In genomic region chr11:96344878-96345159, GRCm38 (mm10) we compare ENCODE assay signal across 17 mouse cellular contexts. TPM values are rescaled to one million over a fixed set of nuclear protein-coding genes. Genes with fewer than 3 reads are reported as not detected.
DNase-seq lines count a peak whose midpoint lies in the region; ATAC-seq lines count a peak whose summit lies in the region.
"Had no signal": no experiment of that assay in that cellular context is flagged by ENCODE, and none has a peak within 500 bp of the region (broad histone marks: within the 10 kb centered on the region; RNA-seq: fewer than 3 reads in every experiment).

No protein-coding gene starts in this region.

- no peak for ATAC-seq in liver, embryonic 11.5 days (replicated peaks; ENCODE audit: low FRiP score)
- ATAC-seq in intestine, embryonic 16.5 days = no peak
- no peak for ATAC-seq in stomach, embryonic 15.5 days (ENCODE audit: insufficient read depth, low FRiP score, low read depth)

- peaks cover 95% of the 10 kb centered on the region for H3K27me3 ChIP-seq in liver, embryonic 11.5 days (replicated peaks; ENCODE audit: control insufficient read depth, insufficient read depth, low read length)
- peaks cover 11% of the 10 kb centered on the region; the same call in 1 of the 2 replicates for H3K27me3 ChIP-seq in intestine, embryonic 16.5 days (replicated peaks; ENCODE audit: control insufficient read depth, insufficient read depth, low read length)
- H3K27me3 ChIP-seq in stomach, embryonic 15.5 days (replicated peaks) = peaks cover 27% of the 10 kb centered on the region

- H3K9me3 ChIP-seq in liver, embryonic 11.5 days (ENCODE audit: control insufficient read depth, low read length) = no peaks in the 10 kb centered on the region
- no peaks in the 10 kb centered on the region for H3K9me3 ChIP-seq in intestine, embryonic 16.5 days (ENCODE audit: control insufficient read depth, low read length)
- H3K9me3 ChIP-seq in stomach, embryonic 15.5 days = no peaks in the 10 kb centered on the region
- H3K9me3 ChIP-seq: embryonic facial prominence, embryonic 15.5 days; G1E; limb, embryonic 15.5 days had no signal

- H3K36me3 ChIP-seq in liver, embryonic 11.5 days (ENCODE audit: control insufficient read depth, insufficient read depth, low read length) = no peaks in the 10 kb centered on the region
- H3K36me3 ChIP-seq in intestine, embryonic 16.5 days (ENCODE audit: control insufficient read depth, insufficient read depth, low read length) = no peaks in the 10 kb centered on the region
- no peaks in the 10 kb centered on the region for H3K36me3 ChIP-seq in stomach, embryonic 15.5 days
- H3K36me3 ChIP-seq: embryonic facial prominence, embryonic 15.5 days; G1E; limb, embryonic 15.5 days had no signal

- H3K4me3 ChIP-seq in liver, embryonic 11.5 days (ENCODE audit: low read depth, low read length) = no peak overlapping the region
- peak overlapping the region; percentile 40 for H3K4me3 ChIP-seq in intestine, embryonic 16.5 days (ENCODE audit: low read length)
- H3K4me3 ChIP-seq in stomach, embryonic 15.5 days (replicated peaks) = peak overlapping the region; percentile 32
- H3K4me3 ChIP-seq: myocyte had no signal

- peak overlapping the region; percentile 62 for H3K4me2 ChIP-seq in liver, embryonic 11.5 days
- H3K4me2 ChIP-seq in intestine, embryonic 16.5 days (ENCODE audit: low read depth, low read length) = peak overlapping the region; percentile 93
- peak overlapping the region; percentile 65 for H3K4me2 ChIP-seq in stomach, embryonic 15.5 days

- peak overlapping the region; percentile 61 for H3K27ac ChIP-seq in liver, embryonic 11.5 days (ENCODE audit: low read depth, low read length)
- H3K27ac ChIP-seq in intestine, embryonic 16.5 days (ENCODE audit: low read length) = peak overlapping the region; percentile 84
- peak overlapping the region; percentile 94 for H3K27ac ChIP-seq in stomach, embryonic 15.5 days
- H3K27ac ChIP-seq: embryonic facial prominence, embryonic 15.5 days; limb, embryonic 15.5 days had no signal

- peak; percentile 46 for DNase-seq in adrenal gland, postnatal 10 days
- no peak for DNase-seq in adrenal gland, adult 8-10 months
- DNase-seq in liver, embryonic 11.5 days (ENCODE audit: low spot score) = no peak
- no peak for DNase-seq in liver
- no peak for DNase-seq in spleen, adult 12 weeks (ENCODE audit: low spot score)
- DNase-seq in Muller cell, postnatal 12 days (ENCODE audit: inconsistent ontology term) = no peak
- DNase-seq: cerebellum, adult 8-10 months had no signal

- peaks cover 14% of the 10 kb centered on the region for H3K4me1 ChIP-seq in liver, embryonic 11.5 days (replicated peaks; ENCODE audit: control insufficient read depth, insufficient read depth, low read length)
- peaks cover 46% of the 10 kb centered on the region for H3K4me1 ChIP-seq in intestine, embryonic 16.5 days (ENCODE audit: control insufficient read depth, insufficient read depth, low read length)
- H3K4me1 ChIP-seq in stomach, embryonic 15.5 days = peaks cover 34% of the 10 kb centered on the region

- 41% methylated on average over 6 of the region's 6 CpGs for WGBS in liver, embryonic 11.5 days
- WGBS in intestine, embryonic 16.5 days = 35% methylated on average over 6 of the region's 6 CpGs
- 9% methylated on average over 6 of the region's 6 CpGs for WGBS in stomach, embryonic 15.5 days

- no peak overlapping the region for H3K9ac ChIP-seq in liver, embryonic 11.5 days (ENCODE audit: low read depth, low read length)
- peak overlapping the region; percentile 71 for H3K9ac ChIP-seq in intestine, embryonic 16.5 days (ENCODE audit: low read depth, low read length)
- H3K9ac ChIP-seq in stomach, embryonic 15.5 days = no peak overlapping the region
- H3K9ac ChIP-seq: embryonic facial prominence, embryonic 15.5 days; limb, embryonic 15.5 days had no signal

RNA-seq across cellular contexts. Expression of gene Hoxb2, which starts 5.5 kb away (rescaled TPM):
- total RNA-seq in adrenal gland, postnatal 10 days (2021) = 10 to 100 TPM; 16.3 to 16.7 TPM
- total RNA-seq in adrenal gland, adult 8-10 months (2022) = 10 to 100 TPM; 20.8 to 27.5 (median 23.7) TPM
- polyA plus RNA-seq in liver, embryonic 11.5 days (2014; fragmentation: Nextera tagmentation; extraction: Ambion mirVana) = 11.2 and 11.3 TPM in 2 replicates
- 9.6 and 11.6 TPM in 2 replicates for polyA plus RNA-seq in intestine, embryonic 16.5 days (2015; fragmentation: Nextera tagmentation; extraction: Ambion mirVana)
- 20.3 and 21.0 TPM in 2 replicates for polyA plus RNA-seq in stomach, embryonic 15.5 days (2015; fragmentation: Nextera tagmentation; extraction: Ambion mirVana)
- total RNA-seq: layer of hippocampus, adult 8-10 months had no signal
- polyA plus RNA-seq: frontal cortex, adult 2 months; G1E; myocyte had no signal

RNA-seq across cellular contexts. Expression of gene Hoxb1, which starts 20.7 kb away (rescaled TPM):
- total RNA-seq in adrenal gland, postnatal 10 days (2021) = not detected
- total RNA-seq in adrenal gland, adult 8-10 months (2022) = not detected
- polyA plus RNA-seq in liver, embryonic 11.5 days (2014; fragmentation: Nextera tagmentation; extraction: Ambion mirVana) = 0.73 and 0.85 TPM in 2 replicates
- not detected in 2 replicates for polyA plus RNA-seq in intestine, embryonic 16.5 days (2015; fragmentation: Nextera tagmentation; extraction: Ambion mirVana)
- 0.10 TPM in 1 of 2 replicates, not detected in the other for polyA plus RNA-seq in stomach, embryonic 15.5 days (2015; fragmentation: Nextera tagmentation; extraction: Ambion mirVana)
- total RNA-seq: layer of hippocampus, adult 8-10 months; megakaryocyte-erythroid progenitor cell, adult 5-6 weeks had no signal
- polyA plus RNA-seq: embryonic facial prominence, embryonic 15.5 days; frontal cortex, adult 2 months; G1E; limb, embryonic 15.5 days; myocyte; thymus, postnatal 0 days had no signal

RNA-seq across cellular contexts. Expression of gene Hoxb3, which starts 21.7 kb away (rescaled TPM):
- total RNA-seq in adrenal gland, postnatal 10 days (2021) = 10 to 100 TPM; 13.7 to 24.8 TPM
- total RNA-seq in adrenal gland, adult 8-10 months (2022) = 10 to 100 TPM; 19.4 to 61.4 (median 27.9) TPM
- 0.97 and 1.3 TPM in 2 replicates for polyA plus RNA-seq in liver, embryonic 11.5 days (2014; fragmentation: Nextera tagmentation; extraction: Ambion mirVana)
- polyA plus RNA-seq in intestine, embryonic 16.5 days (2015; fragmentation: Nextera tagmentation; extraction: Ambion mirVana) = 1.4 and 1.5 TPM in 2 replicates
- 2.5 and 2.7 TPM in 2 replicates for polyA plus RNA-seq in stomach, embryonic 15.5 days (2015; fragmentation: Nextera tagmentation; extraction: Ambion mirVana)
- total RNA-seq: layer of hippocampus, adult 8-10 months had no signal
- polyA plus RNA-seq: frontal cortex, adult 2 months; myocyte had no signal

RNA-seq across cellular contexts. Expression of gene Hoxb4, which starts 26.8 kb away (rescaled TPM):
- total RNA-seq in adrenal gland, postnatal 10 days (2021) = 10 to 100 TPM in 1 of 2 experiments, 1 to 10 TPM in 1; 8.4 to 15.9 TPM
- 10 to 100 TPM; 19.9 to 45.3 (median 27.0) TPM for total RNA-seq in adrenal gland, adult 8-10 months (2022)
- polyA plus RNA-seq in liver, embryonic 11.5 days (2014; fragmentation: Nextera tagmentation; extraction: Ambion mirVana) = 0.71 and 1.1 TPM in 2 replicates
- 1.8 and 2.0 TPM in 2 replicates for polyA plus RNA-seq in intestine, embryonic 16.5 days (2015; fragmentation: Nextera tagmentation; extraction: Ambion mirVana)
- 3.4 and 3.6 TPM in 2 replicates for polyA plus RNA-seq in stomach, embryonic 15.5 days (2015; fragmentation: Nextera tagmentation; extraction: Ambion mirVana)
- total RNA-seq: G1E had no signal
- polyA plus RNA-seq: frontal cortex, adult 2 months; myocyte had no signal

RNA-seq across cellular contexts. Expression of gene Hoxb5, which starts 41.7 kb away (rescaled TPM):
- 10 to 100 TPM; 12.1 to 17.1 TPM for total RNA-seq in adrenal gland, postnatal 10 days (2021)
- total RNA-seq in adrenal gland, adult 8-10 months (2022) = 10 to 100 TPM; 25.2 to 38.3 (median 26.7) TPM
- polyA plus RNA-seq in liver, embryonic 11.5 days (2014; fragmentation: Nextera tagmentation; extraction: Ambion mirVana) = 3.7 and 4.5 TPM in 2 replicates
- 26.4 and 28.7 TPM in 2 replicates for polyA plus RNA-seq in intestine, embryonic 16.5 days (2015; fragmentation: Nextera tagmentation; extraction: Ambion mirVana)
- polyA plus RNA-seq in stomach, embryonic 15.5 days (2015; fragmentation: Nextera tagmentation; extraction: Ambion mirVana) = 17.6 and 17.9 TPM in 2 replicates
- total RNA-seq: layer of hippocampus, adult 8-10 months; megakaryocyte-erythroid progenitor cell, adult 5-6 weeks had no signal
- polyA plus RNA-seq: embryonic facial prominence, embryonic 15.5 days; frontal cortex, adult 2 months; myocyte had no signal
